Mouse (Mus musculus): ENCODE data around the gene Ssh2. TPM values are rescaled to one million over a fixed set of nuclear protein-coding genes. Genes with fewer than 3 reads are reported as not detected.
"Not testable (repeated sequence)": the region's sequence is repeated elsewhere in the genome, so short reads cannot be mapped to it uniquely, and the experiment has no call there.

Gene Ssh2
- polyA plus RNA-seq, 1 experiment from 2014 or later = 13.0 TPM

GRCm38 (mm10) chr11:77242912-77243311, 26.8 kb downstream of the Ssh2 start:
- no peak overlapping the region for H3K27ac ChIP-seq (ENCODE audit: low read depth, low read length)
- no peaks in the 10 kb centered on the region for H3K36me3 ChIP-seq (ENCODE audit: control insufficient read depth, insufficient read depth, low read length)
- no peaks in the 10 kb centered on the region for H3K9me3 ChIP-seq (ENCODE audit: control insufficient read depth, low read length)
- no peak overlapping the region for H3K4me2 ChIP-seq
- H3K27me3 ChIP-seq (ENCODE audit: control insufficient read depth, insufficient read depth, low read length) = no peaks in the 10 kb centered on the region
- no peak overlapping the region for H3K9ac ChIP-seq (ENCODE audit: low read length)
- DNase-seq (ENCODE audit: low spot score, missing footprints) (peak; percentile 71), ATAC-seq (ENCODE audit: low FRiP score) (no peak)
- WGBS = 87% methylated on average over 2 of the region's 2 CpGs
- H3K4me1 ChIP-seq (ENCODE audit: control insufficient read depth, insufficient read depth, low read length) = no peaks in the 10 kb centered on the region
- no peak overlapping the region for H3K4me3 ChIP-seq (ENCODE audit: low read depth, low read length)

DNA sequence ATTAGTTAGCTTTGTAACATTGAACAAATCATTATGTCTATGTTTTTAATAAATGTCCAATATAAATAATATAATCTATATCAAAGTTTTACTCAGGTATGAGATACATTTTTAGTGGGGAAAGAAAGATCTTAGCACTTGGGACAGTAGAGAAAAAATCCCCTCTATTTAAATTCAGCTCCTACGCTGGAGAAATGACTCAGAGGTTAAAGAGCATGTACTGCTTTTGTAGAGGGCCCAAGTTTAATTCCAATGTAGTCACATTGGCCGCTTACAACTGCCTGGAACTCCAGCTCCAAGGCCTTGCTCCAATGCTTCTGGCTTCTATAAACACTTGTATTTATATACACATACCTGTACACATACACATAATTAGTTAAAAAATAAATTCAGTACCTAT, 36.7 kb downstream of the Ssh2 start:
- whole genome bisulfite sequencing = 76% methylated on average over 2 of the region's 2 CpGs
- no peak overlapping the region for H3K9ac ChIP-seq (ENCODE audit: low read length)
- H3K9me3 ChIP-seq (ENCODE audit: control insufficient read depth, low read length) = no peaks in the 10 kb centered on the region
- H3K27ac ChIP-seq (ENCODE audit: low read depth, low read length) = no peak overlapping the region
- ATAC-seq (ENCODE audit: low FRiP score) (no peak), DNase-seq (ENCODE audit: low spot score, missing footprints) (no peak)
- H3K27me3 ChIP-seq (ENCODE audit: control insufficient read depth, insufficient read depth, low read length) = no peaks in the 10 kb centered on the region
- H3K4me2 ChIP-seq = no peak overlapping the region
- no peaks in the 10 kb centered on the region for H3K36me3 ChIP-seq (ENCODE audit: control insufficient read depth, insufficient read depth, low read length)
- H3K4me3 ChIP-seq (ENCODE audit: low read depth, low read length) = no peak overlapping the region
- no peaks in the 10 kb centered on the region for H3K4me1 ChIP-seq (ENCODE audit: control insufficient read depth, insufficient read depth, low read length)

GRCm38 (mm10) chr11:77259441-77259840, 43.4 kb downstream of the Ssh2 start:
- Histone ChIP-seq H3K27ac (ENCODE audit: low read depth, low read length) (no peak overlapping the region), H3K9me3 (ENCODE audit: control insufficient read depth, low read length) (no peaks in the 10 kb centered on the region), H3K27me3 (ENCODE audit: control insufficient read depth, insufficient read depth, low read length) (no peaks in the 10 kb centered on the region), H3K36me3 (ENCODE audit: control insufficient read depth, insufficient read depth, low read length) (no peaks in the 10 kb centered on the region), H3K4me1 (ENCODE audit: control insufficient read depth, insufficient read depth, low read length) (no peaks in the 10 kb centered on the region), H3K4me2 (no peak overlapping the region), H3K9ac (ENCODE audit: low read length) (no peak overlapping the region), H3K4me3 (ENCODE audit: low read depth, low read length) (no peak overlapping the region)
- DNase-seq (ENCODE audit: low spot score, missing footprints) (no peak), ATAC-seq (ENCODE audit: low FRiP score) (no peak)
- 71% methylated on average over 2 of the region's 2 CpGs for WGBS

DNA sequence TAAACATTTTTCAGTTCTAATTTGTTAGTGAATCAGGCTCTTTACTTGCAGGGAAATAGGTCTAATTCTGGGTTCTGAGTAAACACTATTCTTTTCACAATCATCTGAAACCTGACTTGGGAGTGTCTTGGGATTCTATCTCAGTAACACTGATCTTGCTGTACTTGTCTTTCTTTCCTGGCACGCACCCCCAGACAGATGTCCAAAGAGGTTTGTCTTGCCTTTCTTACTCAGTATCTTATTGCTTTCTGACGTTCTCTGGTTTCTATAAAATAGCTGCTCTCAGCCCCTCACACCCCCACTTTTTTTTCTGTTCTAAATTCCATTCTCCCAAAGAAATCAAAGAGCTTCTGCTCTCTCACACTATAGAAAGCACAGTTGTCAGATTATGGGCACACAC, 51.3 kb downstream of the Ssh2 start:
- no peak overlapping the region for H3K27ac ChIP-seq (ENCODE audit: low read depth, low read length)
- H3K9ac ChIP-seq (ENCODE audit: low read length) = no peak overlapping the region
- H3K27me3 ChIP-seq (ENCODE audit: control insufficient read depth, insufficient read depth, low read length) = no peaks in the 10 kb centered on the region
- WGBS = 76% methylated on average over 2 of the region's 2 CpGs
- DNase-seq (ENCODE audit: low spot score, missing footprints) (no peak), ATAC-seq (ENCODE audit: low FRiP score) (no peak)
- H3K4me2 ChIP-seq = no peak overlapping the region
- no peaks in the 10 kb centered on the region for H3K36me3 ChIP-seq (ENCODE audit: control insufficient read depth, insufficient read depth, low read length)
- H3K4me3 ChIP-seq (ENCODE audit: low read depth, low read length) = no peak overlapping the region
- no peaks in the 10 kb centered on the region for H3K4me1 ChIP-seq (ENCODE audit: control insufficient read depth, insufficient read depth, low read length)
- no peaks in the 10 kb centered on the region for H3K9me3 ChIP-seq (ENCODE audit: control insufficient read depth, low read length)

DNA sequence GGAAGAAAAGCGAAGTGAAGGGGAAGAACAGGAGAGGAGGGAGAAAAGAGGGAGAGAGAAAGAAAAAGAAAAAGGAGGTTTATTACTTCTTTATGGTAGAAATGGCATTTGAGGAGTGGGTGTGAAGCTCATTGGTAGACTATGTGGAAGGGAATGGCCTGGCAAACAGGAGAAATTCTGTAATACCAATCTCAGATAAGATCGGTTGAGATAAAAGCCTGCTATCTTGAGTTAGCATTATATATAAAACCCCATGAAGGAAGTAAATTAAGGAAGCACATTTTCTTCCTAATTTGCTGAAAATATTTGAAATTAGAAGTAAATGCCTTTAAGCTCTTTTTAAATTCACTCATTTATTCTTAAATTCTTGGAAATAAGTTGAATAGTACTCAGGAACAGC, 59.9 kb downstream of the Ssh2 start:
- 94% methylated on average over 2 of the region's 2 CpGs for WGBS

DNA sequence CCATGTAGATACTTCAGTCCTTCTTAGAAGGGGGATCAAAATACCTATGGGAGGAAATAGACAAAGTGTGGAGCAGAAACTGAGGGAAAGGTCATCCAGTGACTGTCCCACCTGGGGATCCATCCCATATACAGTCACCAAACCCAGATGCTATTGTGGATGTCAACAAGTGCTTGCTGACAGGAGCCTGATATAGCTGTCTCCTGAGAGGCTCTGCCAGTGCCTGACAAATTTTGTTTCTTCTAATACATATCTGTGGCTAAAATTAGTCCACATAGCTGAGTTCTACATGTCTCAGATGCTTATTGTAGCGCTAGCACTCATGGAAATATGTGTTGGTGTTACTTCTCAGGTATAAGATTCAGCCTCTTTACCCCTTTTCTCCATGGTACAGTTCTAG, 62.5 kb downstream of the Ssh2 start:
- not testable (repeated sequence) for ATAC-seq (ENCODE audit: low FRiP score); H3K4me2 ChIP-seq; DNase-seq (ENCODE audit: low spot score, missing footprints); H3K9ac ChIP-seq (ENCODE audit: low read length); H3K27ac ChIP-seq (ENCODE audit: low read depth, low read length); H3K4me1 ChIP-seq (ENCODE audit: control insufficient read depth, insufficient read depth, low read length); H3K4me3 ChIP-seq (ENCODE audit: low read depth, low read length); H3K36me3 ChIP-seq (ENCODE audit: control insufficient read depth, insufficient read depth, low read length); H3K27me3 ChIP-seq (ENCODE audit: control insufficient read depth, insufficient read depth, low read length); H3K9me3 ChIP-seq (ENCODE audit: control insufficient read depth, low read length)
- WGBS = 93% methylated on average over 1 of the region's 1 CpGs

More for the DNA sequence above, 59.9 kb downstream of the Ssh2 start:
- H3K9ac ChIP-seq (ENCODE audit: low read length) = no peak overlapping the region
- no peak overlapping the region for H3K4me3 ChIP-seq (ENCODE audit: low read depth, low read length)
- ATAC-seq (ENCODE audit: low FRiP score) = no peak
- H3K4me1 ChIP-seq (ENCODE audit: control insufficient read depth, insufficient read depth, low read length) = no peaks in the 10 kb centered on the region
- H3K36me3 ChIP-seq (ENCODE audit: control insufficient read depth, insufficient read depth, low read length) = no peaks in the 10 kb centered on the region
- no peak overlapping the region for H3K4me2 ChIP-seq
- no peak for DNase-seq (ENCODE audit: low spot score, missing footprints)
- no peaks in the 10 kb centered on the region for H3K27me3 ChIP-seq (ENCODE audit: control insufficient read depth, insufficient read depth, low read length)
- no peaks in the 10 kb centered on the region for H3K9me3 ChIP-seq (ENCODE audit: control insufficient read depth, low read length)
- no peak overlapping the region for H3K27ac ChIP-seq (ENCODE audit: low read depth, low read length)

- 86% methylated on average over 1 of the region's 1 CpGs for WGBS
Measured at GRCm38 (mm10) chr11:77280219-77280618, 64.1 kb downstream of the Ssh2 start.

DNA sequence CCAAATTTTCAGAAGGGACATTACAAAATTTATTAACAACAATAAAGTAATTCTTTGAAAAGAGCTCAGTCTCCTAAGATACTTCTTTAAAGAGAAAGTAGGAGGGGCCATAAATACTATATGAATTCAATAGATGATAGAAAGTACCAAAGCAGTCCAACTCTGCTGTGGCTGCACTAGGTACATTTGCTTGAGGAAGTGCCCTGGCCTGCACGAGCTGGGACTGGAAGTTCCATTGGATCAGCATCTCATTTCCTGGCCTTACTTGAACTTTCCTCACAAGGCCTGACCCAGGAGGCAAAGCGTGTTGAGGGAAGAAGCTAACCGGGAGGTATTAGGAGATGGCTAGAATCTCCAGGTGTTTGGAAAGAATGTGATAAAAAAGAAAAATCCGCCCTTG, 75.4 kb downstream of the Ssh2 start:
- H3K4me3 ChIP-seq (ENCODE audit: low read depth, low read length) = no peak overlapping the region
- no peak overlapping the region for H3K9ac ChIP-seq (ENCODE audit: low read length)
- 81% methylated on average over 4 of the region's 4 CpGs for WGBS
- H3K4me2 ChIP-seq = no peak overlapping the region
- H3K36me3 ChIP-seq (ENCODE audit: control insufficient read depth, insufficient read depth, low read length) = no peaks in the 10 kb centered on the region
- H3K27ac ChIP-seq (ENCODE audit: low read depth, low read length) = no peak overlapping the region
- DNase-seq (ENCODE audit: low spot score, missing footprints) = peak; percentile 59
- H3K9me3 ChIP-seq (ENCODE audit: control insufficient read depth, low read length) = no peaks in the 10 kb centered on the region
- ATAC-seq (ENCODE audit: low FRiP score) = no peak
- H3K4me1 ChIP-seq (ENCODE audit: control insufficient read depth, insufficient read depth, low read length) = no peaks in the 10 kb centered on the region
- no peaks in the 10 kb centered on the region for H3K27me3 ChIP-seq (ENCODE audit: control insufficient read depth, insufficient read depth, low read length)

More at GRCm38 (mm10) chr11:77280219-77280618, 64.1 kb downstream of the Ssh2 start:
- DNase-seq (ENCODE audit: low spot score, missing footprints) (no peak), ATAC-seq (ENCODE audit: low FRiP score) (no peak)
- Histone ChIP-seq H3K4me3 (ENCODE audit: low read depth, low read length) (no peak overlapping the region), H3K4me1 (ENCODE audit: control insufficient read depth, insufficient read depth, low read length) (peaks cover 4% of the 10 kb centered on the region; the same call in 1 of the 2 replicates), H3K27ac (ENCODE audit: low read depth, low read length) (no peak overlapping the region), H3K9ac (ENCODE audit: low read length) (no peak overlapping the region), H3K4me2 (no peak overlapping the region), H3K36me3 (ENCODE audit: control insufficient read depth, insufficient read depth, low read length) (no peaks in the 10 kb centered on the region), H3K9me3 (ENCODE audit: control insufficient read depth, low read length) (no peaks in the 10 kb centered on the region), H3K27me3 (ENCODE audit: control insufficient read depth, insufficient read depth, low read length) (no peaks in the 10 kb centered on the region)

DNA sequence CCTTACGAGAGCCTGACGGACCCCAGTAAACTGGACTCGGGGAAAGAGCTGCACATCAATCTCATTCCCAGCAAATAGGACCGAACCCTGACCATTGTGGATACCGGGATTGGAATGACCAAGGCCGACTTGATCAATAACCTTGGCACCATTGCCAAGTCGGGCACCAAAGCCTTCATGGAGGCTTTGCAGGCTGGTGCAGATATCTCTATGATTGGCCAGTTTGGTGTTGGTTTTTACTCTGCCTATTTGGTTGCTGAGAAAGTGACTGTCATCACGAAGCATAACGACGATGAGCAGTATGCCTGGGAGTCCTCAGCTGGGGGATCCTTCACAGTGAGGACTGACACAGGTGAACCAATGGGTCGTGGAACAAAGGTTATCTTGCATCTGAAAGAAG, 77.6 kb downstream of the Ssh2 start:
- ATAC-seq (ENCODE audit: low FRiP score); H3K27ac ChIP-seq (ENCODE audit: low read depth, low read length); DNase-seq (ENCODE audit: low spot score, missing footprints); H3K36me3 ChIP-seq (ENCODE audit: control insufficient read depth, insufficient read depth, low read length); H3K4me2 ChIP-seq; H3K27me3 ChIP-seq (ENCODE audit: control insufficient read depth, insufficient read depth, low read length); H3K9me3 ChIP-seq (ENCODE audit: control insufficient read depth, low read length); H3K4me1 ChIP-seq (ENCODE audit: control insufficient read depth, insufficient read depth, low read length); H3K4me3 ChIP-seq (ENCODE audit: low read depth, low read length); H3K9ac ChIP-seq (ENCODE audit: low read length): not testable (repeated sequence)
- WGBS = 87% methylated on average over 7 of the region's 11 CpGs

DNA sequence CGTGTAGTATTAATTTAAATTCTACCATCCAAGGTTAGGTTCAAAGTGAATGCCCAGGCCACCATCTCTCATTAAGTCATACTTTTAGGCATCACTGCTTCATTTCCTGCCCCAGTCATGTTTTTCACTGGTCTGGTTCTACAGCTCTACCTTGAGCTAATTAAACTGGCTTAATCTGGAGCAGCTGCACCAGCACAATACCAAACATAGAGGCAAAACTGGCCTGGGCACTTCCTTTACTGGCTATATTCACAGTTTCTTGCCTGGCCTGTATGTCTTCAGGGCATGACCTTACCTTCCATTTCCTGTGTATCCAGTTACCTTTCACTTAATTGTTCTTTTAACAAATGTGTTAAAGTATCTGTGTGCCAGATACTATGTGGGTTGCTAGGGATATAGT, 81.2 kb downstream of the Ssh2 start:
- Histone ChIP-seq H3K27ac (ENCODE audit: low read depth, low read length) (no peak overlapping the region), H3K9ac (ENCODE audit: low read length) (no peak overlapping the region), H3K4me3 (ENCODE audit: low read depth, low read length) (no peak overlapping the region), H3K4me2 (no peak overlapping the region), H3K27me3 (ENCODE audit: control insufficient read depth, insufficient read depth, low read length) (no peaks in the 10 kb centered on the region), H3K4me1 (ENCODE audit: control insufficient read depth, insufficient read depth, low read length) (no peaks in the 10 kb centered on the region), H3K9me3 (ENCODE audit: control insufficient read depth, low read length) (no peaks in the 10 kb centered on the region), H3K36me3 (ENCODE audit: control insufficient read depth, insufficient read depth, low read length) (no peaks in the 10 kb centered on the region)
- no peak for ATAC-seq (ENCODE audit: low FRiP score)
- DNase-seq (ENCODE audit: low spot score, missing footprints) = peak; percentile 8
- WGBS = 82% methylated on average over 1 of the region's 1 CpGs

Measured in midbrain, embryonic 11.5 days (tissue).